Mouse (Mus musculus) gonadal fat pad, adult 2 months (tissue): ENCODE measurements around the gene Rexo4. TPM values are rescaled to one million over a fixed set of nuclear protein-coding genes. Genes with fewer than 3 reads are reported as not detected.

Experiments used
- DNase-seq: peaks from one replicate; pipeline ENCODE4 v3.0.0-alpha.2; 2012; ENCODE audit warnings: low read depth
- polyA plus RNA-seq: library from polyadenylated mRNA; depleted of rRNA; stranded (reverse); fragments of >200 nt; gene quantifications from 2 replicates; pipeline ENCODE4 v1.2.3, GENCODE M21; 2012; rRNA removed

The Rexo4 gene
- polyA plus RNA-seq, 1 experiment: 30.2 TPM

DNA sequence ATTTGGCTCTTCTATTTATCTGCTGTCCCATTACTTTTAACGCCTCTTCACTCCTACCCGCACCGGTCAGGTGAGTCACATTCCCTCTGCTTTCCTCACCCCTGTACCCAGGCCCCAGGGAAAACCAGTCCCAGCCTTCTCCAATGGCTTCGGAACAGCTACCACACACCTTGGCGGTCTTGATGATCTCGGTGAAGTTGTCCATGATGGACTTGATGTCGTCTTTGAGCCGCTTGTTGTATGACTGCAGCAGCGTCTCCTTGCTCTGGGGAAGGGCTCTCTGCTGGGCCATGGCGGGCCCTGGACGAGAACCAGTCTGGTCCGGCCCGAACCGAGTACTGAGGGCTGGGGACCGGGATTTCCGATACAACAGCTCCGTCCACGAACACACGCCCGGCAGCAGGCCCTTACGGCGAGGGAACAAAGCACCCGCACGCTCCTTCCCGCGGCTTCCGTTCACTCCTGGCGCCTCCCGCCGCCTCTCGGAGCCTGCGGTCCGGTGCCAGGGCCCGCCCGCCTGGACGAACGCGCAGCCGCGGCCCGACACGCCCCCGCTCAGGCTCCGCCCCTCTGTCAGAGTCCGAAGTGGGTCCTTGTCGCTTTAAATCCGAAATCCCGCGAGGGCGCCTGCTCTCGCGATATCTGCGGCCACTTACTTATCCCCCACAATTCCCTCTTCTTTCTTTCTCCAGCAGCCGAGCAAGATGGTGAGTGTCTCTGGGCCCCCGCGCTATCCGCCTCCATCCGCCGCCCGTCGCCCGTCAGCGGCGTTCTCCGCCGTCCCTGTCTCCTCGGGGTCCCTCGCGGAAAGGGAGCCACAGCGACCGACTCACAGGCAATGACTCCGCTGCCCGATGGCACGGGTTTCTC is 53.8 kb downstream of the Rexo4 start, which contains the start of the genes Med22 and Rpl7a:
Gene Med22 (minus strand): TSS at position 554 of the 870 bp plus-strand sequence.
Gene Rpl7a (plus strand): TSS at position 641 of the 870 bp plus-strand sequence.
- no peak for DNase-seq

- no peak for DNase-seq
Measured at GRCm38 (mm10) chr2:26909387-26909784, 54.8 kb downstream of the Rexo4 start.

DNA sequence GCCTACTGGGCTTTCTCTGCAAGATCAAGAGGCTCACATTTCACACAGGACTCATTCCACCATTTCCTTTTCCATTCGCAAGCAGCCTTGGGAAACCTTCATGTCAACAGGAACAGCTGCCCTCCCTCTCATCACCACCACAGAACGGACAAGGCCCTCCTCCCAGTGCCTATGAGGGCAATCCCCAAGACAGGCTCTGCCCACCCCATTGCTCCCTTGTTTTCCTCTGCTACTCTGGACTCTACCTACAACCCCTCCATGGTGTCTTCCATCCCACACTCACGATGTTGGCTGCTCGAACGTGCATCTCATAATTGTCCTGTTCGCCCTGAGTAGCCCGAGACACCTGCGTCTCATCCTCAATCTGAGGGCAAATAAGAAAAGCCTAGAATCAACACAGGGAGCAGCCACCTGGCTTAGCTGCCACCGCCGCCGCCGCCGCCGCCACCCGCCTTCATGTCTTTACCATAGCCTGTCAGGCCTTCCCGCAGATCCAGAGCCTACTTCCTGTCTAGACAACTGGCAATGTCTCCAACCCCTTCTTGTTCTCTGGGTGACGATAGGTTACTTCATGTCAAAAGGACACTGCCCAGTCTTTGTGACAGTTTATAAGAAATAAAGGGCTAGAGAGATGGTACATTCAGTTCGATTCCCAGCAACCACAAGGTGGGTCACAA is 55.3 kb downstream of the Rexo4 start:
- no peak for DNase-seq

DNA sequence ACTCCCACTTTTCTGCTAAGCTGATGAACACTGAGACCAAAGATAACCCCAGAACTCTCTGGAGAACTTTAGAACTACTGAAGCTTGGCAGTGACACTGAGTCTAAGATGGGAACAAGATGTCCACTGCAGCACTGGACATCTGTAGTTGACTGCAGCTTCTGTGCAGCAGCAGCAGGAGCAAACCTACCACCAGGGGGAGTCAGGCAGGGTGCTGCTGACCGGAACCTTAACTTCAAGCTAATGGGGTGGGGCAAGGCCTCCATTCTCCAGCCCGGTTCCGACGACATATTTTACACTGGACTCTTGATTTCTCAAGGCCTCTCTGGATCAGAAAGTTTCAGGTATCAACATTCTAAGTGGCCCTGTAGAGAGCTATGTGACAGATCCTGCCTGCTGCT is 57.1 kb downstream of the Rexo4 start:
- no peak for DNase-seq

DNA sequence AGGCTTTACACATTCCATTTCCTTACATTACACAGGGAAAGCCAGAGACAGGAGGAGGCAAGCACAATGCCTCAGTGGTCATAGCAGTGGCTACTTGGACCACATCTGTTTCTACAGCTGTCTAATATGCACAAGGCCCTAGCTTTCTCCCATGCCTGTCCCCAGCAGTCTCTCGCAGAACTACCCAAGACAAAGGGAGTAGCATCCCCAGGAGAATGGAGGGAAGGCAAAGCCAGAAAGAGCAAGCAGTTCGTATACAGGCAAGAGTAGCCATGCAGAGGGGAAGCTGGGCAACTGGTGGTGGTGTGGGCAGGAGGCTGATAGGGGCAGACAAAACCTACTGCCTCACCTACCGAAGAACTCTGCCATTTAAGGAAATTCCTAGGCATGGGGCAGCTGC is 57.8 kb downstream of the Rexo4 start:
- DNase-seq: no peak

DNA sequence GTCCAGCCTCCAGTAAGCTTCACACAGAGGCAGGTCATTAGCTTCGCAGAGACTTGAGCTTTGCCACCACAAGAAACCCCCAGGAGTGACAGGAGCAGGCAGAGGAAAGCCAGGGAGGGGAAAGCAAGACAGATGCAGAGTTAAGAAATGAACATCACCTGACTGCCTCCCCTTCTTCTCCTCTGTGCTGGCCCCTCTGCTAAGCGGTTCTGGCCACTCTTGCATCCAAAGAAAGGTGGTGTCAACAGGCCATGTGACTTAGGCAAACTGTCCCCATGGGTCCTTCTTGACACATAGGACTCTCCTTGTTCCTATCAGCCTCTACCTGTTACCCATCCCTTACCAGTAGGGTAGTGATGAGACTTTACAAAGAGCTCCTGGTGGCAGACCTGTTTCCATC is 58.2 kb downstream of the Rexo4 start:
- no peak for DNase-seq

Other genes starting within 250 kb of the Rexo4 start
- 13.0 and 17.6 TPM in 2 replicates for gene Abo, start 99.4 kb downstream of the Rexo4 start, polyA plus RNA-seq
- gene Surf6, start 61.5 kb downstream of the Rexo4 start, polyA plus RNA-seq: 11.4 and 14.5 TPM in 2 replicates
- 58.8 and 66.0 TPM in 2 replicates for gene Med22, start 53.7 kb downstream of the Rexo4 start, polyA plus RNA-seq
- 845 and 916 TPM in 2 replicates for gene Rpl7a, start 53.6 kb downstream of the Rexo4 start, polyA plus RNA-seq
- gene Surf2, start 48.0 kb downstream of the Rexo4 start, polyA plus RNA-seq: 26.7 and 27.8 TPM in 2 replicates
- gene Surf1, start 47.9 kb downstream of the Rexo4 start, polyA plus RNA-seq: 63.5 and 64.5 TPM in 2 replicates
- 357 and 417 TPM in 2 replicates for gene Surf4, start 30.5 kb downstream of the Rexo4 start, polyA plus RNA-seq
- gene Stkld1, start 30.3 kb downstream of the Rexo4 start, polyA plus RNA-seq: 0.80 and 0.95 TPM in 2 replicates
- gene Adamts13, start 9.0 kb upstream of the Rexo4 start, polyA plus RNA-seq: 0.04 and 0.10 TPM in 2 replicates
- 76.2 and 90.6 TPM in 2 replicates for gene Cacfd1, start 45.5 kb upstream of the Rexo4 start, polyA plus RNA-seq
- gene Slc2a6, start 63.6 kb upstream of the Rexo4 start, polyA plus RNA-seq: 2.3 and 3.6 TPM in 2 replicates
- gene Mymk, start 107.8 kb upstream of the Rexo4 start, polyA plus RNA-seq: 0.11 and 0.18 TPM in 2 replicates
- gene Adamtsl2, start 115.0 kb upstream of the Rexo4 start, polyA plus RNA-seq: 8.1 and 12.6 TPM in 2 replicates
- 0.06 and 0.11 TPM in 2 replicates for gene Fam163b, start 178.1 kb upstream of the Rexo4 start, polyA plus RNA-seq
- gene Dbh, start 200.8 kb upstream of the Rexo4 start, polyA plus RNA-seq: 0.36 and 0.49 TPM in 2 replicates